12 mouse cellular contexts compared by ENCODE assay signal in genomic region chr6:100710170-100710569, GRCm38 (mm10). TPM values are rescaled to one million over a fixed set of nuclear protein-coding genes. Genes with fewer than 3 reads are reported as not detected.
DNase-seq lines count a peak whose midpoint lies in the region; ATAC-seq and TF ChIP-seq lines count a peak whose summit lies in the region.
"Had no signal": no experiment of that assay in that cellular context is flagged by ENCODE, and none has a peak within 500 bp of the region (broad histone marks: within the 10 kb centered on the region; RNA-seq: fewer than 3 reads in every experiment).

No protein-coding gene starts in this region.

- in situ Hi-C loops in Patski (cut with MboI; ENCODE audit: low pct_unique_long_range_greater_than_20kb), result no loop called here

- H3K4me3 ChIP-seq in gastrocnemius, adult 2 months, result no peak overlapping the region
- no peak overlapping the region for H3K4me3 ChIP-seq in myocyte
- H3K4me3 ChIP-seq: hindbrain, embryonic 10.5 days had no signal

- no peak overlapping the region for H3K27ac ChIP-seq in gastrocnemius, adult 2 months
- H3K27ac ChIP-seq: hindbrain, embryonic 10.5 days had no signal

- POLR2A ChIA-PET in Patski (lab: Charles Lee), result interaction anchor here (0.6 to 1.3 kb wide), 8 partner anchors 10 to 1639 kb away, joined by 3 to 4 read pairs (median 3); no protein-coding TSS in a partner anchor

- intact Hi-C loops in gastrocnemius, adult 2 months (cut with DNase I), result no loop called here

- no peak overlapping the region for H3ac ChIP-seq in myocyte (ENCODE audit: control insufficient read depth, insufficient read length)

- H3K79me2 ChIP-seq in myocyte (ENCODE audit: control insufficient read depth, insufficient read depth), result no peaks in the 10 kb centered on the region

- CTCF ChIA-PET in Patski (lab: Charles Lee), result interaction anchor here (0.6 to 2.8 kb wide), 15 partner anchors 10 to 1057 kb away, joined by 3 to 15 read pairs (median 5); no protein-coding TSS in a partner anchor

- ATAC-seq in Patski, result no peak
- ATAC-seq: forebrain, embryonic 16.5 days had no signal

- TF ChIP-seq POLR2A in myocyte (IDR thresholded peaks at IDR 0.05; ENCODE audit: insufficient read length, low read depth), result no peak

- peak overlapping the region; percentile 53 for H3K4me2 ChIP-seq in myocyte (ENCODE audit: low read depth)

- H3K27me3 ChIP-seq in Patski, result no peaks in the 10 kb centered on the region
- no peaks in the 10 kb centered on the region for H3K27me3 ChIP-seq in myocyte (ENCODE audit: control insufficient read depth, insufficient read depth, insufficient read length)

- no peaks in the 10 kb centered on the region for H3K36me3 ChIP-seq in myocyte (ENCODE audit: control insufficient read depth, insufficient read depth)
- H3K36me3 ChIP-seq: G1E; hindbrain, embryonic 10.5 days had no signal

- peak; percentile 38; the same call in 1 of the 2 replicates for TF ChIP-seq CTCF in gastrocnemius, adult 2 months (IDR thresholded peaks at IDR 0.05)
- TF ChIP-seq CTCF in Patski (IDR thresholded peaks at IDR 0.05), result peak; percentile 57

- DNase-seq in gastrocnemius, adult 2 months, result no peak
- DNase-seq in gastrocnemius, adult 8-10 months (ENCODE audit: low spot score in 2 of 2), result no peak
- DNase-seq in lung, postnatal 36 days, result peak; percentile 53
- no peak for DNase-seq in lung, postnatal 14 days
- no peak for DNase-seq in Patski (ENCODE audit: low read depth, low spot score)
- DNase-seq in right cerebral cortex, postnatal 25 days, result no peak
- no peak for DNase-seq in heart, adult 8-10 months (ENCODE audit: low spot score)

TF ChIP-seq in myocyte, 11 proteins besides CTCF, POLR2A, EP300 and RAD21:
- TF ChIP-seq MYOD1 (IDR thresholded peaks at IDR 0.05; ENCODE audit: control insufficient read depth in 1 of 3, insufficient read length in 2 of 3, low read depth in 2 of 3) (no peak), MYOG (IDR thresholded peaks at IDR 0.05; ENCODE audit: control insufficient read depth in 1 of 3, insufficient read depth in 1 of 3, insufficient read length in 2 of 3, low read depth in 2 of 3) (no peak), USF1 (IDR thresholded peaks at IDR 0.05; ENCODE audit: low read depth) (no peak), POLR2AphosphoS2 (IDR thresholded peaks at IDR 0.05; ENCODE audit: insufficient read length, low read depth) (no peak), SRF (IDR thresholded peaks at IDR 0.05; ENCODE audit: control insufficient read depth, insufficient read length, low read depth) (no peak), MAX (IDR thresholded peaks at IDR 0.05; ENCODE audit: low read depth) (no peak), TCF3 (IDR thresholded peaks at IDR 0.05; ENCODE audit: insufficient read length, low read depth) (no peak), E2F4 (IDR thresholded peaks at IDR 0.05; ENCODE audit: insufficient read depth) (no peak)

RNA-seq across cellular contexts. Expression of gene Gxylt2, which starts 5.6 kb away (rescaled TPM):
- under 1 TPM; 0.66 to 0.67 TPM for total RNA-seq in gastrocnemius, adult 2 months (2021)
- under 1 TPM; 0.31 to 0.83 (median 0.48) TPM for total RNA-seq in gastrocnemius, adult 8-10 months (2022)
- 96.2 TPM for polyA plus RNA-seq in Patski (2021)
- polyA plus RNA-seq in myocyte (2012; fragmentation: generic; extraction: Trizol), result 2.2 TPM
- 1 to 10 TPM; 1.6 to 2.4 (median 2.3) TPM for total RNA-seq in heart, adult 8-10 months (2022)
- total RNA-seq: granulocyte monocyte progenitor cell, adult 5-6 weeks had no signal
- polyA plus RNA-seq: G1E had no signal

RNA-seq across cellular contexts. Expression of gene Shq1, which starts 39.2 kb away (rescaled TPM):
- total RNA-seq in gastrocnemius, adult 2 months (2021), result 1 to 10 TPM; 1.9 TPM
- 1 to 10 TPM; 1.3 to 3.1 (median 1.8) TPM for total RNA-seq in gastrocnemius, adult 8-10 months (2022)
- polyA plus RNA-seq in Patski (2021) (14.4 TPM), myocyte (2012; fragmentation: generic; extraction: Trizol) (6.6 TPM)
- 1 to 10 TPM; 2.6 to 5.2 (median 3.6) TPM for total RNA-seq in heart, adult 8-10 months (2022)
